Mouse (Mus musculus): ENCODE data around the gene March10. TPM values are rescaled to one million over a fixed set of nuclear protein-coding genes. Genes with fewer than 3 reads are reported as not detected.

March10 gene
- polyA plus RNA-seq, 3 experiments from 2014 or later = not detected

GRCm38 (mm10) chr11:105465488-105465887 lies 9.0 kb upstream of the March10 start:
- no peak for ATAC-seq

- ATAC-seq = no peak
Observed at GRCm38 (mm10) chr11:105464430-105464967, 8.0 kb upstream of the March10 start.

GRCm38 (mm10) chr11:105459900-105460299 lies 3.4 kb upstream of the March10 start:
- ATAC-seq = no peak

- no peak for ATAC-seq
Observed at GRCm38 (mm10) chr11:105457041-105457440, 506 bp upstream of the March10 start.

GRCm38 (mm10) chr11:105455118-105455517 lies 1.4 kb downstream of the March10 start:
- ATAC-seq = no peak

- ATAC-seq = no peak
Observed at GRCm38 (mm10) chr11:105453084-105453483, 3.5 kb downstream of the March10 start.

GRCm38 (mm10) chr11:105452504-105452903 lies 4.0 kb downstream of the March10 start:
- ATAC-seq = no peak

GRCm38 (mm10) chr11:105451553-105452135 lies 4.9 kb downstream of the March10 start:
- ATAC-seq = no peak

- no peak for ATAC-seq
Observed at GRCm38 (mm10) chr11:105449581-105450315, 6.8 kb downstream of the March10 start.

- no peak for ATAC-seq
Observed at GRCm38 (mm10) chr11:105447661-105448060, 8.9 kb downstream of the March10 start.

GRCm38 (mm10) chr11:105446221-105446620 lies 10.3 kb downstream of the March10 start:
- ATAC-seq = no peak

- no peak for ATAC-seq
Observed at GRCm38 (mm10) chr11:105445741-105446140, 10.8 kb downstream of the March10 start.

GRCm38 (mm10) chr11:105444929-105445328 lies 11.6 kb downstream of the March10 start:
- ATAC-seq = no peak

GRCm38 (mm10) chr11:105443505-105443904 lies 13.0 kb downstream of the March10 start:
- ATAC-seq = no peak

- ATAC-seq = no peak
Observed at GRCm38 (mm10) chr11:105439796-105440195, 16.7 kb downstream of the March10 start.

GRCm38 (mm10) chr11:105438907-105439306 lies 17.6 kb downstream of the March10 start:
- ATAC-seq = no peak

- no peak for ATAC-seq
Observed at GRCm38 (mm10) chr11:105426441-105426840, 30.1 kb downstream of the March10 start.

- no peak for ATAC-seq
Observed at GRCm38 (mm10) chr11:105424643-105425042, 31.9 kb downstream of the March10 start.

- ATAC-seq = no peak
Observed at GRCm38 (mm10) chr11:105420671-105421450, 35.7 kb downstream of the March10 start.

GRCm38 (mm10) chr11:105419946-105420345 lies 36.6 kb downstream of the March10 start:
- ATAC-seq = no peak

- no peak for ATAC-seq
Observed at GRCm38 (mm10) chr11:105414009-105414408, 42.5 kb downstream of the March10 start.

- no peak for ATAC-seq
Observed at GRCm38 (mm10) chr11:105409408-105409807, 47.1 kb downstream of the March10 start.

GRCm38 (mm10) chr11:105407846-105408441 lies 48.6 kb downstream of the March10 start:
- no peak for ATAC-seq

All from inflammation-experienced regulatory T-cells, adult 6 months (primary cell).